Mouse (Mus musculus): ENCODE data around the gene Rfx8. TPM values are rescaled to one million over a fixed set of nuclear protein-coding genes. Genes with fewer than 3 reads are reported as not detected.

Gene Rfx8
- total and polyA plus RNA-seq, 2 experiments from 2014 or later = 0.28 to 0.66 TPM

- no peak for ATAC-seq (ENCODE audit: low FRiP score)
- no peaks in the 10 kb centered on the region; the same call in 1 of the 2 replicates for H3K4me1 ChIP-seq (ENCODE audit: insufficient read depth, low read length)
Observed at GRCm38 (mm10) chr1:39754224-39754957, 33.6 kb upstream of the Rfx8 start.

DNA sequence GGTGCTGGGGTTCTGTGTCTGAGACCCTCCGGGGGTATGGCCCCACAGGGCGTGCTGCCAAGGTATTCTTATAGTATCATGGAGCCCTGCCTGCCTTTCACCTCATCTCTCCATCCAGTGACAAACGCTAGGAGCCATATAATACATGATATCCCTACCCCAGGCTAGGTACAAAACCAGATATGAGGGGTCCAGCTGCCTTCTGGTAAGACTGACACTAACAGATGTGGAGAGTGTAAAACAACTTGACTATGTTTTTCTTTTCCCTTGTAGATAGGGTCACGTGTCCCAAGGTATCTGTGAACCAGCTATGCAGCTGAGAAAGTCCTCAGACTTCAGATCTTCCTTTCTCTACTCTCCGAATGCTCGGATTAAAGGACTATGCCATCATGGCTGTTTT lies 30.7 kb upstream of the Rfx8 start:
- no peak overlapping the region for H3K4me3 ChIP-seq (ENCODE audit: low read depth, low read length)
- H3K4me1 ChIP-seq (ENCODE audit: insufficient read depth, low read length) = no peaks in the 10 kb centered on the region; the same call in 1 of the 2 replicates
- H3K36me3 ChIP-seq (ENCODE audit: insufficient read depth, low read length) = no peaks in the 10 kb centered on the region
- no peak for ATAC-seq (ENCODE audit: low FRiP score)
- H3K9me3 ChIP-seq (ENCODE audit: low read length) = no peaks in the 10 kb centered on the region
- H3K27me3 ChIP-seq (ENCODE audit: insufficient read depth, low read length) = no peaks in the 10 kb centered on the region
- TF ChIP-seq CTCF (IDR thresholded peaks at IDR 0.05) = no peak
- WGBS = 81% methylated on average over 6 of the region's 6 CpGs
- H3K4me2 ChIP-seq (ENCODE audit: low read depth, low read length, poor library complexity, severe bottlenecking) = no peak overlapping the region
- H3K9ac ChIP-seq (replicated peaks; ENCODE audit: low read length, poor library complexity, severe bottlenecking) = no peak overlapping the region
- no peak overlapping the region for H3K27ac ChIP-seq (ENCODE audit: low read depth, low read length)
- DNase-seq (ENCODE audit: low spot score) = no peak

More at GRCm38 (mm10) chr1:39754224-39754957, 33.6 kb upstream of the Rfx8 start:
- no peak overlapping the region for H3K9ac ChIP-seq (replicated peaks; ENCODE audit: low read length, poor library complexity, severe bottlenecking)
- H3K9me3 ChIP-seq (ENCODE audit: low read length) = no peaks in the 10 kb centered on the region
- no peak overlapping the region for H3K27ac ChIP-seq (ENCODE audit: low read depth, low read length)
- H3K4me2 ChIP-seq (ENCODE audit: low read depth, low read length, poor library complexity, severe bottlenecking) = no peak overlapping the region
- no peak for TF ChIP-seq CTCF (IDR thresholded peaks at IDR 0.05)
- 77% methylated on average over 13 of the region's 13 CpGs for whole genome bisulfite sequencing
- no peaks in the 10 kb centered on the region for H3K27me3 ChIP-seq (ENCODE audit: insufficient read depth, low read length)
- H3K4me3 ChIP-seq (ENCODE audit: low read depth, low read length) = no peak overlapping the region
- H3K36me3 ChIP-seq (ENCODE audit: insufficient read depth, low read length) = no peaks in the 10 kb centered on the region
- peak; percentile 10 for DNase-seq (ENCODE audit: low spot score)

GRCm38 (mm10) chr1:39749664-39750063 lies 28.9 kb upstream of the Rfx8 start:
- peak; percentile 43 for DNase-seq (ENCODE audit: low spot score)
- WGBS = 19% methylated on average over 3 of the region's 3 CpGs
- no peaks in the 10 kb centered on the region for H3K27me3 ChIP-seq (ENCODE audit: insufficient read depth, low read length)

GRCm38 (mm10) chr1:39749214-39749613 lies 28.4 kb upstream of the Rfx8 start:
- 61% methylated on average over 1 of the region's 1 CpGs for WGBS
- Histone ChIP-seq H3K27me3 (ENCODE audit: insufficient read depth, low read length) (no peaks in the 10 kb centered on the region), H3K36me3 (ENCODE audit: insufficient read depth, low read length) (no peaks in the 10 kb centered on the region), H3K9me3 (ENCODE audit: low read length) (no peaks in the 10 kb centered on the region), H3K9ac (replicated peaks; ENCODE audit: low read length, poor library complexity, severe bottlenecking) (no peak overlapping the region), H3K27ac (ENCODE audit: low read depth, low read length) (no peak overlapping the region), H3K4me2 (ENCODE audit: low read depth, low read length, poor library complexity, severe bottlenecking) (no peak overlapping the region), H3K4me1 (ENCODE audit: insufficient read depth, low read length) (no peaks in the 10 kb centered on the region; the same call in 1 of the 2 replicates), H3K4me3 (ENCODE audit: low read depth, low read length) (no peak overlapping the region)
- no peak for TF ChIP-seq CTCF (IDR thresholded peaks at IDR 0.05)
- DNase-seq (ENCODE audit: low spot score) (no peak), ATAC-seq (ENCODE audit: low FRiP score) (no peak)

More at GRCm38 (mm10) chr1:39749664-39750063, 28.9 kb upstream of the Rfx8 start:
- Histone ChIP-seq H3K27ac (ENCODE audit: low read depth, low read length) (no peak overlapping the region), H3K36me3 (ENCODE audit: insufficient read depth, low read length) (no peaks in the 10 kb centered on the region), H3K4me1 (ENCODE audit: insufficient read depth, low read length) (no peaks in the 10 kb centered on the region; the same call in 1 of the 2 replicates), H3K4me2 (ENCODE audit: low read depth, low read length, poor library complexity, severe bottlenecking) (no peak overlapping the region), H3K9me3 (ENCODE audit: low read length) (no peaks in the 10 kb centered on the region), H3K4me3 (ENCODE audit: low read depth, low read length) (no peak overlapping the region), H3K9ac (replicated peaks; ENCODE audit: low read length, poor library complexity, severe bottlenecking) (no peak overlapping the region)
- ATAC-seq (ENCODE audit: low FRiP score) = 0 out of 2 replicates have a peak, but pooled peaks have one; percentile 52
- no peak for TF ChIP-seq CTCF (IDR thresholded peaks at IDR 0.05)

GRCm38 (mm10) chr1:39748666-39749065 lies 27.9 kb upstream of the Rfx8 start:
- no peak for TF ChIP-seq CTCF (IDR thresholded peaks at IDR 0.05)
- H3K27me3 ChIP-seq (ENCODE audit: insufficient read depth, low read length) = no peaks in the 10 kb centered on the region
- ATAC-seq (ENCODE audit: low FRiP score) = no peak
- 86% methylated on average over 6 of the region's 6 CpGs for WGBS
- no peak overlapping the region for H3K27ac ChIP-seq (ENCODE audit: low read depth, low read length)
- DNase-seq (ENCODE audit: low spot score) = no peak
- no peaks in the 10 kb centered on the region; the same call in 1 of the 2 replicates for H3K4me1 ChIP-seq (ENCODE audit: insufficient read depth, low read length)
- H3K9ac ChIP-seq (replicated peaks; ENCODE audit: low read length, poor library complexity, severe bottlenecking) = no peak overlapping the region
- no peak overlapping the region for H3K4me3 ChIP-seq (ENCODE audit: low read depth, low read length)
- H3K36me3 ChIP-seq (ENCODE audit: insufficient read depth, low read length) = no peaks in the 10 kb centered on the region
- no peak overlapping the region for H3K4me2 ChIP-seq (ENCODE audit: low read depth, low read length, poor library complexity, severe bottlenecking)
- no peaks in the 10 kb centered on the region for H3K9me3 ChIP-seq (ENCODE audit: low read length)

- H3K4me2 ChIP-seq (ENCODE audit: low read depth, low read length, poor library complexity, severe bottlenecking) = no peak overlapping the region
- no peaks in the 10 kb centered on the region for H3K9me3 ChIP-seq (ENCODE audit: low read length)
- 32% methylated on average over 7 of the region's 7 CpGs for WGBS
- no peaks in the 10 kb centered on the region for H3K36me3 ChIP-seq (ENCODE audit: insufficient read depth, low read length)
- DNase-seq (ENCODE audit: low spot score) (no peak), ATAC-seq (ENCODE audit: low FRiP score) (no peak)
- no peak overlapping the region for H3K4me3 ChIP-seq (ENCODE audit: low read depth, low read length)
- no peaks in the 10 kb centered on the region; the same call in 1 of the 2 replicates for H3K4me1 ChIP-seq (ENCODE audit: insufficient read depth, low read length)
- no peaks in the 10 kb centered on the region for H3K27me3 ChIP-seq (ENCODE audit: insufficient read depth, low read length)
- no peak for TF ChIP-seq CTCF (IDR thresholded peaks at IDR 0.05)
- no peak overlapping the region for H3K27ac ChIP-seq (ENCODE audit: low read depth, low read length)
- H3K9ac ChIP-seq (replicated peaks; ENCODE audit: low read length, poor library complexity, severe bottlenecking) = no peak overlapping the region
Observed at GRCm38 (mm10) chr1:39746464-39746863, 25.7 kb upstream of the Rfx8 start.

Measured in midbrain, postnatal 0 days (tissue).